Mouse (Mus musculus): ENCODE results near the gene Gm21897. TPM values are rescaled to one million over a fixed set of nuclear protein-coding genes. Genes with fewer than 3 reads are reported as not detected.
"Not testable (repeated sequence)": the region's sequence is repeated elsewhere in the genome, so short reads cannot be mapped to it uniquely, and the experiment has no call there.

Gene Gm21897
- not detected in 2 replicates for polyA plus RNA-seq (2016; fragmentation: Nextera tagmentation; extraction: Ambion mirVana)

GRCm38 (mm10) chr16:15317158-15317557 is at the start of gene Gm21897:
Gene Gm21897, plus strand, starts transcription at chr16:15317458.
- H3K36me3 ChIP-seq; H3K9me3 ChIP-seq (replicated peaks); H3K27ac ChIP-seq; H3K4me1 ChIP-seq; DNase-seq (ENCODE audit: low spot score); H3K27me3 ChIP-seq (ENCODE audit: low read depth, poor library complexity, severe bottlenecking); H3K4me3 ChIP-seq: not testable (repeated sequence)
- WGBS, result no CpG with 5 or more reads among the region's 4 CpGs

- Histone ChIP-seq H3K9me3 (replicated peaks) (no peaks in the 10 kb centered on the region), H3K4me3 (no peak overlapping the region), H3K36me3 (no peaks in the 10 kb centered on the region), H3K4me1 (0 out of 2 replicates have a peak, but pooled peaks cover 2% of the 10 kb centered on the region), H3K27me3 (ENCODE audit: low read depth, poor library complexity, severe bottlenecking) (no peaks in the 10 kb centered on the region), H3K27ac (no peak overlapping the region)
- DNase-seq (ENCODE audit: low spot score), result no peak
- 86% methylated on average over 1 of the region's 1 CpGs for WGBS
Measured at GRCm38 (mm10) chr16:15272291-15272690, 45.0 kb upstream of the Gm21897 start.

- H3K27me3 ChIP-seq (ENCODE audit: low read depth, poor library complexity, severe bottlenecking), result no peaks in the 10 kb centered on the region
- no peak overlapping the region for H3K27ac ChIP-seq
- H3K4me1 ChIP-seq, result no peaks in the 10 kb centered on the region
- no peaks in the 10 kb centered on the region for H3K9me3 ChIP-seq (replicated peaks)
- no peaks in the 10 kb centered on the region for H3K36me3 ChIP-seq
- no peak for DNase-seq (ENCODE audit: low spot score)
- H3K4me3 ChIP-seq, result no peak overlapping the region
Measured at GRCm38 (mm10) chr16:15277461-15277860, 39.8 kb upstream of the Gm21897 start.

- 88% methylated on average over 3 of the region's 3 CpGs for WGBS
- Histone ChIP-seq H3K27ac (no peak overlapping the region), H3K36me3 (no peaks in the 10 kb centered on the region), H3K4me1 (peaks cover 23% of the 10 kb centered on the region), H3K4me3 (no peak overlapping the region), H3K9me3 (replicated peaks) (no peaks in the 10 kb centered on the region), H3K27me3 (ENCODE audit: low read depth, poor library complexity, severe bottlenecking) (no peaks in the 10 kb centered on the region)
- DNase-seq (ENCODE audit: low spot score), result no peak
Measured at GRCm38 (mm10) chr16:15293041-15293440, 24.2 kb upstream of the Gm21897 start.

- H3K4me3 ChIP-seq, result no peak overlapping the region
- H3K27ac ChIP-seq, result peak overlapping the region; percentile 81; the same call in 1 of the 2 replicates
- no peaks in the 10 kb centered on the region for H3K36me3 ChIP-seq
- peaks cover 23% of the 10 kb centered on the region for H3K4me1 ChIP-seq
- 88% methylated on average over 1 of the region's 1 CpGs for WGBS
- no peaks in the 10 kb centered on the region for H3K9me3 ChIP-seq (replicated peaks)
- H3K27me3 ChIP-seq (ENCODE audit: low read depth, poor library complexity, severe bottlenecking), result no peaks in the 10 kb centered on the region
- DNase-seq (ENCODE audit: low spot score), result no peak
Measured at GRCm38 (mm10) chr16:15294289-15294688, 23.0 kb upstream of the Gm21897 start.

- Histone ChIP-seq H3K4me1 (peaks cover 23% of the 10 kb centered on the region), H3K9me3 (replicated peaks) (no peaks in the 10 kb centered on the region), H3K27me3 (ENCODE audit: low read depth, poor library complexity, severe bottlenecking) (no peaks in the 10 kb centered on the region), H3K27ac (peak overlapping the region; percentile 81), H3K36me3 (no peaks in the 10 kb centered on the region), H3K4me3 (no peak overlapping the region)
- WGBS, result 31% methylated on average over 8 of the region's 8 CpGs
- peak; percentile 61 for DNase-seq (ENCODE audit: low spot score)
Measured at GRCm38 (mm10) chr16:15294911-15295659, 22.2 kb upstream of the Gm21897 start.

GRCm38 (mm10) chr16:15334526-15334925 is 17.3 kb downstream of the Gm21897 start:
- Histone ChIP-seq H3K27me3 (ENCODE audit: low read depth, poor library complexity, severe bottlenecking) (no peaks in the 10 kb centered on the region), H3K4me1 (no peaks in the 10 kb centered on the region), H3K27ac (no peak overlapping the region), H3K36me3 (no peaks in the 10 kb centered on the region), H3K4me3 (no peak overlapping the region), H3K9me3 (replicated peaks) (no peaks in the 10 kb centered on the region)
- no peak for DNase-seq (ENCODE audit: low spot score)

- H3K27me3 ChIP-seq (ENCODE audit: low read depth, poor library complexity, severe bottlenecking), result no peaks in the 10 kb centered on the region
- no peaks in the 10 kb centered on the region for H3K36me3 ChIP-seq
- H3K4me1 ChIP-seq, result no peaks in the 10 kb centered on the region
- WGBS, result 92% methylated on average over 4 of the region's 4 CpGs
- DNase-seq (ENCODE audit: low spot score), result no peak
- no peak overlapping the region for H3K4me3 ChIP-seq
- H3K9me3 ChIP-seq (replicated peaks), result no peaks in the 10 kb centered on the region
- H3K27ac ChIP-seq, result no peak overlapping the region
Measured at GRCm38 (mm10) chr16:15339051-15339450, 21.8 kb downstream of the Gm21897 start.

- Histone ChIP-seq H3K4me3 (no peak overlapping the region), H3K27ac (no peak overlapping the region), H3K36me3 (no peaks in the 10 kb centered on the region), H3K9me3 (replicated peaks) (no peaks in the 10 kb centered on the region), H3K27me3 (ENCODE audit: low read depth, poor library complexity, severe bottlenecking) (no peaks in the 10 kb centered on the region), H3K4me1 (no peaks in the 10 kb centered on the region)
- DNase-seq (ENCODE audit: low spot score), result no peak
- WGBS, result 81% methylated on average over 1 of the region's 1 CpGs
Measured at GRCm38 (mm10) chr16:15346045-15346444, 28.8 kb downstream of the Gm21897 start.

- no peaks in the 10 kb centered on the region for H3K9me3 ChIP-seq (replicated peaks)
- DNase-seq (ENCODE audit: low spot score), result no peak
- no peak overlapping the region for H3K27ac ChIP-seq
- no peaks in the 10 kb centered on the region for H3K27me3 ChIP-seq (ENCODE audit: low read depth, poor library complexity, severe bottlenecking)
- H3K36me3 ChIP-seq, result no peaks in the 10 kb centered on the region
- no peaks in the 10 kb centered on the region for H3K4me1 ChIP-seq
- 81% methylated on average over 2 of the region's 2 CpGs for WGBS
- no peak overlapping the region for H3K4me3 ChIP-seq
Measured at GRCm38 (mm10) chr16:15349381-15349780, 32.1 kb downstream of the Gm21897 start.

- no peaks in the 10 kb centered on the region for H3K36me3 ChIP-seq
- DNase-seq (ENCODE audit: low spot score), result no peak
- no peak overlapping the region for H3K27ac ChIP-seq
- no peaks in the 10 kb centered on the region for H3K9me3 ChIP-seq (replicated peaks)
- H3K27me3 ChIP-seq (ENCODE audit: low read depth, poor library complexity, severe bottlenecking), result no peaks in the 10 kb centered on the region
- WGBS, result 80% methylated on average over 1 of the region's 1 CpGs
- H3K4me3 ChIP-seq, result no peak overlapping the region
- H3K4me1 ChIP-seq, result no peaks in the 10 kb centered on the region
Measured at GRCm38 (mm10) chr16:15351301-15351700, 34.0 kb downstream of the Gm21897 start.

- no peaks in the 10 kb centered on the region for H3K27me3 ChIP-seq (ENCODE audit: low read depth, poor library complexity, severe bottlenecking)
- H3K4me1 ChIP-seq, result no peaks in the 10 kb centered on the region
- H3K4me3 ChIP-seq, result no peak overlapping the region
- no peaks in the 10 kb centered on the region for H3K36me3 ChIP-seq
- DNase-seq (ENCODE audit: low spot score), result no peak
- no peaks in the 10 kb centered on the region for H3K9me3 ChIP-seq (replicated peaks)
- WGBS, result 57% methylated on average over 2 of the region's 2 CpGs
- no peak overlapping the region for H3K27ac ChIP-seq
Measured at GRCm38 (mm10) chr16:15352320-15352719, 35.1 kb downstream of the Gm21897 start.

- H3K27me3 ChIP-seq (ENCODE audit: low read depth, poor library complexity, severe bottlenecking), result no peaks in the 10 kb centered on the region
- H3K4me3 ChIP-seq, result no peak overlapping the region
- H3K36me3 ChIP-seq, result no peaks in the 10 kb centered on the region
- 91% methylated on average over 2 of the region's 2 CpGs for WGBS
- H3K4me1 ChIP-seq, result no peaks in the 10 kb centered on the region
- no peak for DNase-seq (ENCODE audit: low spot score)
- no peaks in the 10 kb centered on the region for H3K9me3 ChIP-seq (replicated peaks)
- no peak overlapping the region for H3K27ac ChIP-seq
Measured at GRCm38 (mm10) chr16:15354901-15355300, 37.6 kb downstream of the Gm21897 start.

GRCm38 (mm10) chr16:15355339-15355738 is 38.1 kb downstream of the Gm21897 start:
- Histone ChIP-seq H3K4me1 (no peaks in the 10 kb centered on the region), H3K27me3 (ENCODE audit: low read depth, poor library complexity, severe bottlenecking) (no peaks in the 10 kb centered on the region), H3K4me3 (no peak overlapping the region), H3K27ac (no peak overlapping the region), H3K9me3 (replicated peaks) (no peaks in the 10 kb centered on the region), H3K36me3 (no peaks in the 10 kb centered on the region)
- WGBS, result 96% methylated on average over 1 of the region's 1 CpGs
- DNase-seq (ENCODE audit: low spot score), result no peak

All from limb, embryonic 10.5 days (tissue).